Mouse (Mus musculus): ENCODE measurements around the gene Fryl. TPM values are rescaled to one million over a fixed set of nuclear protein-coding genes. Genes with fewer than 3 reads are reported as not detected.

Fryl gene
- polyA plus RNA-seq, 1 experiment from 2014 or later, result 20.8 TPM

GRCm38 (mm10) chr5:73252739-73253138 lies 3.7 kb downstream of the Fryl start:
- no peaks in the 10 kb centered on the region for H3K27me3 ChIP-seq (ENCODE audit: control insufficient read depth, insufficient read depth, low read length)
- H3K4me1 ChIP-seq (replicated peaks; ENCODE audit: control insufficient read depth, insufficient read depth), result 0 out of 2 replicates have a peak, but pooled peaks cover 2% of the 10 kb centered on the region
- TF ChIP-seq CTCF (IDR thresholded peaks at IDR 0.05; ENCODE audit: low read depth) (no peak), EP300 (optimal IDR thresholded peaks at IDR 0.05) (no peak)
- no peak overlapping the region for H3K9ac ChIP-seq (ENCODE audit: low read length)
- H3K4me3 ChIP-seq (ENCODE audit: low read depth, low read length), result no peak overlapping the region
- no peak overlapping the region for H3K27ac ChIP-seq (replicated peaks)
- H3K4me2 ChIP-seq (replicated peaks; ENCODE audit: low read depth), result no peak overlapping the region
- ATAC-seq (ENCODE audit: low FRiP score, low TSS enrichment), result no peak
- H3K9me3 ChIP-seq (ENCODE audit: control insufficient read depth, low read length), result no peaks in the 10 kb centered on the region
- no peaks in the 10 kb centered on the region for H3K36me3 ChIP-seq (ENCODE audit: control insufficient read depth, insufficient read depth, low read length)
- no peak for DNase-seq (ENCODE audit: low spot score)

DNA sequence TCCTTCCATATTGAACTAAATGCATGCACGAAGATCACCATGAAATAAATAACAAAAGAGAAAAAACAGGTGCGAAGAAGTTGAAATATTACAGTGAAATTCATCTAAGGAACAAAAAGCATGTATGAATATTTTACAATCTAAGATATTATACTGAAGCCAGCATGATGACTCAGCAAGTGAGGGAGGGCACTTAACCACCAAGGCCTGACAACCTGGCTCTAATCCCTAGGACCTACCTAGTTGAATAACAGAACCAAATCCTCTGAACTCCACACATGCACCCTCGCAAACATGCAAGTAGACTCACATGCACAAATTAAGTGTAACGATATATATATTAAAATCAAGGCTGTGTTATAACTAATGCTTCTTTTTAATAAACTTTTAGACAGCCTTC lies 7.1 kb downstream of the Fryl start:
- Histone ChIP-seq H3K36me3 (ENCODE audit: control insufficient read depth, insufficient read depth, low read length) (no peaks in the 10 kb centered on the region), H3K9me3 (ENCODE audit: control insufficient read depth, low read length) (no peaks in the 10 kb centered on the region), H3K27me3 (ENCODE audit: control insufficient read depth, insufficient read depth, low read length) (no peaks in the 10 kb centered on the region), H3K4me1 (replicated peaks; ENCODE audit: control insufficient read depth, insufficient read depth) (0 out of 2 replicates have a peak, but pooled peaks cover under 1% of the 10 kb centered on the region), H3K4me3 (ENCODE audit: low read depth, low read length) (no peak overlapping the region), H3K4me2 (replicated peaks; ENCODE audit: low read depth) (no peak overlapping the region), H3K9ac (ENCODE audit: low read length) (no peak overlapping the region), H3K27ac (replicated peaks) (no peak overlapping the region)
- no peak for DNase-seq (ENCODE audit: low spot score)
- no peak for ATAC-seq (ENCODE audit: low FRiP score, low TSS enrichment)
- no peak for TF ChIP-seq EP300 (optimal IDR thresholded peaks at IDR 0.05)
- TF ChIP-seq CTCF (IDR thresholded peaks at IDR 0.05; ENCODE audit: low read depth), result no peak
- WGBS, result 85% methylated on average over 4 of the region's 4 CpGs

DNA sequence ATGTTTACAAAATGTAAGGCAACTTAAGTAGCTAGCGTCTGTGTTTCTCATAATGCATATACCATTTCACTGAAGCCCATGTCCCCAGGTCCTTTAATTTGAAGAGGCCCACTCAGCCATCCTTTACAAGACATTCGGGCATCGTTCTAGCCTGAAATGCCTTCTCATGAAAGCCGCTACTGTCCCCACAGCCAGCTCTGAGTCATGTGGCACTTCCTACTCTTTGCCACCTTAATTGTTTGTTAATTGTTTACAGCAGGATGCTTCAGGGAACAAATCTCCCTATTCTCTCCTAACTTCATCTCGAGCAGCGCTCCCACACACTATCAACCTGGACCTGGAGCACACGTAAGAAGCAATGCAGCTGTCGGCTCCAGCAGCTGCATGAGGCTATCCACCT lies 8.2 kb downstream of the Fryl start:
- Histone ChIP-seq H3K4me2 (replicated peaks; ENCODE audit: low read depth) (no peak overlapping the region), H3K27ac (replicated peaks) (no peak overlapping the region), H3K27me3 (ENCODE audit: control insufficient read depth, insufficient read depth, low read length) (no peaks in the 10 kb centered on the region), H3K36me3 (ENCODE audit: control insufficient read depth, insufficient read depth, low read length) (no peaks in the 10 kb centered on the region), H3K4me3 (ENCODE audit: low read depth, low read length) (no peak overlapping the region), H3K9ac (ENCODE audit: low read length) (no peak overlapping the region), H3K9me3 (ENCODE audit: control insufficient read depth, low read length) (no peaks in the 10 kb centered on the region), H3K4me1 (replicated peaks; ENCODE audit: control insufficient read depth, insufficient read depth) (no peaks in the 10 kb centered on the region)
- no peak for DNase-seq (ENCODE audit: low spot score)
- no peak for TF ChIP-seq EP300 (optimal IDR thresholded peaks at IDR 0.05)
- TF ChIP-seq CTCF (IDR thresholded peaks at IDR 0.05; ENCODE audit: low read depth), result no peak
- ATAC-seq (ENCODE audit: low FRiP score, low TSS enrichment), result no peak
- 72% methylated on average over 8 of the region's 8 CpGs for WGBS

DNA sequence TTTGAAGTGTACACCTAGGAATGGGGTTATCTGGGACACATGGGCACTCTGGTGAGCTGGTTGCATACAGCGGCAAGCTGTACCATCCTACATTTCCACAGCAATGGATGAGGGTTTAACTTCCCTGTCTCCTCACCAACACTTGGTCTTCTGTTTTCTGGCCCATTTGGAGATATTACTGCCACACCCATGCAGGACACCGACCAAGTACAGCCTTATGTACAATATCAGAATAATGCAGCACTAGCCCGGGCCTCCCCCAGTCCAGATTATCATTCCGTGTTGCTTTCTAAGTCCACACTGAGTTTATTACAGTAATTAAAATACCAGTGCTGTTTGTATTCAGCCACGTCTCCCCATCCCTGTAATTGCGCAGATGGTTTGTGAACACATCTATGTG lies 10.0 kb downstream of the Fryl start:
- DNase-seq (ENCODE audit: low spot score), result no peak
- TF ChIP-seq EP300 (optimal IDR thresholded peaks at IDR 0.05) (no peak), CTCF (IDR thresholded peaks at IDR 0.05; ENCODE audit: low read depth) (no peak)
- Histone ChIP-seq H3K27ac (replicated peaks) (no peak overlapping the region), H3K36me3 (ENCODE audit: control insufficient read depth, insufficient read depth, low read length) (no peaks in the 10 kb centered on the region), H3K27me3 (ENCODE audit: control insufficient read depth, insufficient read depth, low read length) (no peaks in the 10 kb centered on the region), H3K9me3 (ENCODE audit: control insufficient read depth, low read length) (no peaks in the 10 kb centered on the region), H3K4me3 (ENCODE audit: low read depth, low read length) (no peak overlapping the region), H3K4me1 (replicated peaks; ENCODE audit: control insufficient read depth, insufficient read depth) (no peaks in the 10 kb centered on the region), H3K4me2 (replicated peaks; ENCODE audit: low read depth) (no peak overlapping the region), H3K9ac (ENCODE audit: low read length) (no peak overlapping the region)
- ATAC-seq (ENCODE audit: low FRiP score, low TSS enrichment), result no peak
- 83% methylated on average over 6 of the region's 6 CpGs for WGBS

- peak; percentile 71 for DNase-seq (ENCODE audit: low spot score)
- Histone ChIP-seq H3K27ac (replicated peaks) (no peak overlapping the region), H3K4me2 (replicated peaks; ENCODE audit: low read depth) (no peak overlapping the region), H3K4me3 (ENCODE audit: low read depth, low read length) (no peak overlapping the region), H3K9me3 (ENCODE audit: control insufficient read depth, low read length) (no peaks in the 10 kb centered on the region), H3K9ac (ENCODE audit: low read length) (no peak overlapping the region), H3K4me1 (replicated peaks; ENCODE audit: control insufficient read depth, insufficient read depth) (no peaks in the 10 kb centered on the region), H3K27me3 (ENCODE audit: control insufficient read depth, insufficient read depth, low read length) (no peaks in the 10 kb centered on the region), H3K36me3 (ENCODE audit: control insufficient read depth, insufficient read depth, low read length) (no peaks in the 10 kb centered on the region)
- TF ChIP-seq EP300 (optimal IDR thresholded peaks at IDR 0.05) (no peak), CTCF (IDR thresholded peaks at IDR 0.05; ENCODE audit: low read depth) (peak; percentile 47)
- ATAC-seq (ENCODE audit: low FRiP score, low TSS enrichment), result peak; percentile 71
- 39% methylated on average over 13 of the region's 13 CpGs for WGBS
Observed at GRCm38 (mm10) chr5:73244403-73244802, 12.0 kb downstream of the Fryl start.

- H3K4me2 ChIP-seq (replicated peaks; ENCODE audit: low read depth), result no peak overlapping the region
- H3K27ac ChIP-seq (replicated peaks), result no peak overlapping the region
- no peaks in the 10 kb centered on the region for H3K36me3 ChIP-seq (ENCODE audit: control insufficient read depth, insufficient read depth, low read length)
- no peak overlapping the region for H3K9ac ChIP-seq (ENCODE audit: low read length)
- H3K9me3 ChIP-seq (ENCODE audit: control insufficient read depth, low read length), result no peaks in the 10 kb centered on the region
- no peaks in the 10 kb centered on the region for H3K27me3 ChIP-seq (ENCODE audit: control insufficient read depth, insufficient read depth, low read length)
- ATAC-seq (ENCODE audit: low FRiP score, low TSS enrichment), result no peak
- WGBS, result 57% methylated on average over 8 of the region's 8 CpGs
- H3K4me1 ChIP-seq (replicated peaks; ENCODE audit: control insufficient read depth, insufficient read depth), result no peaks in the 10 kb centered on the region
- no peak for DNase-seq (ENCODE audit: low spot score)
- H3K4me3 ChIP-seq (ENCODE audit: low read depth, low read length), result no peak overlapping the region
- TF ChIP-seq CTCF (IDR thresholded peaks at IDR 0.05; ENCODE audit: low read depth), result no peak
- TF ChIP-seq EP300 (optimal IDR thresholded peaks at IDR 0.05), result no peak
Observed at GRCm38 (mm10) chr5:73241966-73242365, 14.5 kb downstream of the Fryl start.
